Mouse (Mus musculus) hindbrain, embryonic 11.5 days (tissue): ENCODE data around the gene Adat3. TPM values are rescaled to one million over a fixed set of nuclear protein-coding genes. Genes with fewer than 3 reads are reported as not detected.

Experiments
- polyA plus RNA-seq: library from polyadenylated mRNA; unstranded; fragments of >200 nt; fragmentation: Nextera tagmentation; extraction: Ambion mirVana; gene quantifications from 2 replicates; pipeline ENCODE4 v1.2.1, GENCODE M21; 2014

Gene Adat3
- polyA plus RNA-seq, 1 experiment from 2014 or later, result 7.4 TPM

Other genes with a start within 250 kb of the Adat3 start
- gene Plk5, start 246.4 kb upstream of the Adat3 start, polyA plus RNA-seq, result 0.11 and 0.14 TPM in 2 replicates
- gene Mex3d, start 215.2 kb upstream of the Adat3 start, polyA plus RNA-seq, result 13.4 and 14.7 TPM in 2 replicates
- gene Mbd3, start 203.3 kb upstream of the Adat3 start, polyA plus RNA-seq, result 227 and 240 TPM in 2 replicates
- 466 and 480 TPM in 2 replicates for gene Uqcr11, start 196.1 kb upstream of the Adat3 start, polyA plus RNA-seq
- gene Tcf3, start 169.2 kb upstream of the Adat3 start, polyA plus RNA-seq, result 110 and 130 TPM in 2 replicates
- 2.1 and 3.5 TPM in 2 replicates for gene Onecut3, start 108.0 kb upstream of the Adat3 start, polyA plus RNA-seq
- gene Atp8b3, start 63.8 kb upstream of the Adat3 start, polyA plus RNA-seq, result 0.86 and 0.95 TPM in 2 replicates
- 21.6 and 22.5 TPM in 2 replicates for gene Rexo1, start 41.3 kb upstream of the Adat3 start, polyA plus RNA-seq
- 3.9 and 4.2 TPM in 2 replicates for gene Klf16, start 25.6 kb upstream of the Adat3 start, polyA plus RNA-seq
- 98.8 and 108 TPM in 2 replicates for gene Abhd17a, start 12.5 kb upstream of the Adat3 start, polyA plus RNA-seq
- gene Scamp4, start within 50 bp of the Adat3 start, polyA plus RNA-seq, result 64.1 and 68.7 TPM in 2 replicates
- gene Gm49322, start 3.1 kb downstream of the Adat3 start, polyA plus RNA-seq, result 1.5 and 1.7 TPM in 2 replicates
- gene Csnk1g2, start 20.0 kb downstream of the Adat3 start, polyA plus RNA-seq, result 71.1 and 85.6 TPM in 2 replicates
- gene Btbd2, start 54.2 kb downstream of the Adat3 start, polyA plus RNA-seq, result 36.2 and 47.2 TPM in 2 replicates
- gene Mknk2, start 75.2 kb downstream of the Adat3 start, polyA plus RNA-seq, result 47.0 and 48.4 TPM in 2 replicates
- 54.4 and 55.6 TPM in 2 replicates for gene Mob3a, start 99.1 kb downstream of the Adat3 start, polyA plus RNA-seq
- gene Izumo4, start 99.3 kb downstream of the Adat3 start, polyA plus RNA-seq, result 10.3 and 11.4 TPM in 2 replicates
- 68.5 and 85.1 TPM in 2 replicates for gene Ap3d1, start 139.4 kb downstream of the Adat3 start, polyA plus RNA-seq
- gene Dot1l, start 152.3 kb downstream of the Adat3 start, polyA plus RNA-seq, result 18.3 and 25.1 TPM in 2 replicates
- 83.4 and 84.4 TPM in 2 replicates for gene Sf3a2, start 195.3 kb downstream of the Adat3 start, polyA plus RNA-seq
- 142 and 150 TPM in 2 replicates for gene Plekhj1, start 195.7 kb downstream of the Adat3 start, polyA plus RNA-seq
- gene Amh, start 202.4 kb downstream of the Adat3 start, polyA plus RNA-seq, result not detected in 2 replicates
- 0.36 and 0.61 TPM in 2 replicates for gene Jsrp1, start 210.6 kb downstream of the Adat3 start, polyA plus RNA-seq
- gene Oaz1, start 223.8 kb downstream of the Adat3 start, polyA plus RNA-seq, result 1,755 and 1,772 TPM in 2 replicates
- gene Lingo3, start 241.2 kb downstream of the Adat3 start, polyA plus RNA-seq, result 0.24 and 0.29 TPM in 2 replicates